22 mouse cellular contexts compared by ENCODE assay signal in genomic region chr3:81929073-81929472, GRCm38 (mm10). TPM values are rescaled to one million over a fixed set of nuclear protein-coding genes. Genes with fewer than 3 reads are reported as not detected.
"Had no signal": no experiment of that assay in that cellular context is flagged by ENCODE, and none has a peak within 500 bp of the region (broad histone marks: within the 10 kb centered on the region; RNA-seq: fewer than 3 reads in every experiment).

No protein-coding gene starts in this region.

- H3K9me3 ChIP-seq: liver, embryonic 13.5 days; liver, embryonic 15.5 days; lung, embryonic 15.5 days; megakaryocyte, embryonic 14.5 days; midbrain, embryonic 12.5 days; neural tube, embryonic 13.5 days; neural tube, embryonic 15.5 days had no signal

- H3K4me2 ChIP-seq: liver, embryonic 13.5 days; liver, embryonic 15.5 days; lung, embryonic 15.5 days; midbrain, embryonic 12.5 days; neural tube, embryonic 13.5 days; neural tube, embryonic 15.5 days had no signal

- ATAC-seq: liver, postnatal 0 days; lung, postnatal 0 days; midbrain, embryonic 16.5 days had no signal

- H3K27me3 ChIP-seq: liver, embryonic 13.5 days; liver, embryonic 15.5 days; lung, embryonic 15.5 days; megakaryocyte, embryonic 14.5 days; midbrain, embryonic 12.5 days; neural tube, embryonic 13.5 days; neural tube, embryonic 15.5 days had no signal

- H3K36me3 ChIP-seq: liver, embryonic 13.5 days; liver, embryonic 15.5 days; lung, embryonic 15.5 days; midbrain, embryonic 12.5 days; neural tube, embryonic 13.5 days; neural tube, embryonic 15.5 days had no signal

- H3K4me3 ChIP-seq: liver, embryonic 13.5 days; liver, embryonic 15.5 days; lung, embryonic 15.5 days; megakaryocyte, embryonic 14.5 days; midbrain, embryonic 12.5 days; myocyte; neural tube, embryonic 13.5 days; neural tube, embryonic 15.5 days had no signal

- DNase-seq: liver, embryonic 13.5 days; liver, postnatal 0 days; lung, adult 2 months; lung, postnatal 14 days; lung, postnatal 36 days; midbrain, embryonic 14.5 days; right cerebral cortex, postnatal 14 days; thymus, adult 18-20 months; thymus, postnatal 14 days; thymus, postnatal 36 days had no signal

- H3K27ac ChIP-seq: liver, embryonic 13.5 days; liver, embryonic 15.5 days; lung, embryonic 15.5 days; macrophage; midbrain, embryonic 12.5 days; neural tube, embryonic 13.5 days; neural tube, embryonic 15.5 days had no signal

- H3K9ac ChIP-seq: liver, embryonic 13.5 days; liver, embryonic 15.5 days; liver, postnatal 0 days; lung, embryonic 15.5 days; midbrain, embryonic 12.5 days; neural tube, embryonic 13.5 days; neural tube, embryonic 15.5 days had no signal

RNA-seq across cellular contexts. Expression of gene Tdo2, which starts 46.9 kb away (rescaled TPM):
- polyA plus RNA-seq: liver, embryonic 15.5 days; macrophage; midbrain, embryonic 12.5 days; midbrain, embryonic 16.5 days; myocyte; neural tube, embryonic 11.5 days had no signal

RNA-seq across cellular contexts. Expression of gene Asic5, which starts 53.0 kb away (rescaled TPM):
- polyA plus RNA-seq: liver, embryonic 13.5 days; liver, embryonic 15.5 days; lung, adult 2 months; lung, embryonic 15.5 days; macrophage; midbrain, embryonic 12.5 days; midbrain, embryonic 14.5 days; midbrain, embryonic 16.5 days; myocyte; neural tube, embryonic 11.5 days; neural tube, embryonic 13.5 days; neural tube, embryonic 15.5 days; stomach, embryonic 14.5 days had no signal
